Mouse (Mus musculus) MEL (cell line): ENCODE measurements around the gene Slco6c1. TPM values are rescaled to one million over a fixed set of nuclear protein-coding genes. Genes with fewer than 3 reads are reported as not detected.

Experiments
- DNase-seq: peaks from one replicate; pipeline ENCODE4 v3.0.0; 2011; ENCODE audit warnings: low read depth, low spot score
- H3K27ac ChIP-seq: 2 replicates; pipeline ENCODE4 v1.5.1; 2012; ENCODE audit warnings: low read depth, mild to moderate bottlenecking, control low read depth, low read length, moderate library complexity; ENCODE audit not compliant: control insufficient read depth
- H3K27me3 ChIP-seq, 2 experiments: fragments of 150-350 bp in 1 of 2; sonication (generic) in 1 of 2; 2 replicates each; pipeline ENCODE4 v1.6.1; 2012; ENCODE audit warnings: low read length in 2 of 2, mild to moderate bottlenecking in 2 of 2, improper control_type of control experiment in 1 of 2, moderate library complexity in 1 of 2; ENCODE audit not compliant: insufficient read depth in 2 of 2, control insufficient read depth in 1 of 2
- H3K36me3 ChIP-seq, 2 experiments: 2 replicates each; pipeline ENCODE4 v1.6.1; 2012 to 2014; ENCODE audit warnings: low read length in 2 of 2, improper control_type of control experiment in 1 of 2, inconsistent platforms in 1 of 2, mild to moderate bottlenecking in 1 of 2; ENCODE audit not compliant: insufficient read depth in 2 of 2, control insufficient read depth in 1 of 2
- H3K4me1 ChIP-seq, 2 experiments: fragments of 150-350 bp in 1 of 2; sonication (generic) in 1 of 2; 2 replicates each; pipeline ENCODE4 v1.6.1; 2012; ENCODE audit warnings: low read length in 2 of 2, improper control_type of control experiment in 1 of 2, mild to moderate bottlenecking in 1 of 2; ENCODE audit not compliant: insufficient read depth in 2 of 2, control insufficient read depth in 1 of 2
- H3K4me3 ChIP-seq, 2 experiments: fragments of 150-350 bp in 1 of 2; sonication (generic) in 1 of 2; 2 replicates each; pipeline ENCODE4 v1.5.1; 2012; ENCODE audit warnings: low read depth in 2 of 2, low read length in 2 of 2, mild to moderate bottlenecking in 2 of 2, moderate library complexity in 2 of 2, control low read depth in 1 of 2, improper control_type of control experiment in 1 of 2; ENCODE audit not compliant: control insufficient read depth in 1 of 2, insufficient read depth in 1 of 2
- H3K79me2 ChIP-seq: 2 replicates; pipeline ENCODE4 v1.6.1; 2012; ENCODE audit warnings: mild to moderate bottlenecking, low read length, moderate library complexity; ENCODE audit not compliant: control insufficient read depth, poor library complexity, insufficient read depth
- H3K9ac ChIP-seq: 2 replicates; pipeline ENCODE4 v1.6.1; 2012; ENCODE audit warnings: low read depth, mild to moderate bottlenecking, control low read depth, low read length, moderate library complexity; ENCODE audit not compliant: control insufficient read depth, poor library complexity, severe bottlenecking
- H3K9me3 ChIP-seq: fragments of 150-350 bp; sonication (generic); replicated peaks from 2 replicates; pipeline ENCODE4 v1.6.1; 2012; ENCODE audit warnings: mild to moderate bottlenecking, low read length, improper control_type of control experiment, moderate library complexity; ENCODE audit not compliant: insufficient read depth
- CHD1 ChIP-seq: IDR thresholded peaks from 2 replicates; pipeline ENCODE4 v1.6.1; 2012; ENCODE audit warnings: low read depth, mild to moderate bottlenecking, inconsistent platforms, low read length, improper control_type of control experiment
- CHD2 ChIP-seq: IDR thresholded peaks from 2 replicates; pipeline ENCODE4 v1.6.1; 2011; ENCODE audit warnings: low read length, improper control_type of control experiment
- CTCF ChIP-seq, 3 experiments: IDR thresholded peaks in 2 of 3; conservative IDR thresholded peaks in 1 of 3; 2 replicates each; pipeline ENCODE4 v1.5.1; 2011 to 2012; ENCODE audit warnings: low read length in 3 of 3, low read depth in 2 of 3, mild to moderate bottlenecking in 2 of 3, improper control_type of control experiment in 1 of 3, inconsistent platforms in 1 of 3, mixed read lengths in 1 of 3, moderate library complexity in 1 of 3; ENCODE audit not compliant: control insufficient read depth in 1 of 3, insufficient read depth in 1 of 3, poor library complexity in 1 of 3, severe bottlenecking in 1 of 3
- E2F4 ChIP-seq: IDR thresholded peaks from 2 replicates; pipeline ENCODE4 v1.6.1; 2011; ENCODE audit warnings: low read depth, low read length, improper control_type of control experiment, borderline replicate concordance
- ELF1 ChIP-seq: IDR thresholded peaks from 2 replicates; pipeline ENCODE4 v1.6.1; 2014; ENCODE audit warnings: low read depth, mild to moderate bottlenecking, inconsistent platforms, low read length, improper control_type of control experiment, moderate library complexity
- GABPA ChIP-seq: IDR thresholded peaks from 2 replicates; pipeline ENCODE4 v1.6.1; 2012; ENCODE audit warnings: low read depth, mild to moderate bottlenecking, inconsistent platforms, low read length, improper control_type of control experiment, moderate library complexity
- GATA1 ChIP-seq: IDR thresholded peaks from 2 replicates; pipeline ENCODE4 v1.6.1; 2011; ENCODE audit warnings: low read depth, low read length, improper control_type of control experiment
- JUND ChIP-seq: IDR thresholded peaks from 2 replicates; pipeline ENCODE4 v1.6.1; 2011; ENCODE audit warnings: low read depth, mild to moderate bottlenecking, improper control_type of control experiment, low read length
- MAFK ChIP-seq: IDR thresholded peaks from 2 replicates; pipeline ENCODE4 v1.6.1; 2011; ENCODE audit warnings: low read depth, mild to moderate bottlenecking, low read length, improper control_type of control experiment, borderline replicate concordance
- MAZ ChIP-seq: IDR thresholded peaks from 2 replicates; pipeline ENCODE4 v1.6.1; 2012; ENCODE audit warnings: low read depth, mild to moderate bottlenecking, inconsistent platforms, low read length, improper control_type of control experiment
- MEF2A ChIP-seq: IDR thresholded peaks from 2 replicates; pipeline ENCODE4 v1.6.1; 2014; ENCODE audit warnings: low read depth, mild to moderate bottlenecking, inconsistent platforms, low read length, improper control_type of control experiment; ENCODE audit not compliant: poor library complexity, insufficient replicate concordance, severe bottlenecking; ENCODE audit errors: extremely low read depth
- MXI1 ChIP-seq: IDR thresholded peaks from 2 replicates; pipeline ENCODE4 v1.6.1; 2011; ENCODE audit warnings: mild to moderate bottlenecking, low read depth, low read length, improper control_type of control experiment
- MYC ChIP-seq: IDR thresholded peaks from 2 replicates; pipeline ENCODE4 v1.6.1; 2011; ENCODE audit warnings: low read depth, mild to moderate bottlenecking, low read length, improper control_type of control experiment, moderate library complexity
- NELFE ChIP-seq: IDR thresholded peaks from 2 replicates; pipeline ENCODE4 v1.6.1; 2011; ENCODE audit warnings: low read depth, low read length, improper control_type of control experiment
- POLR2A ChIP-seq, 2 experiments: IDR thresholded peaks; 2 replicates each; pipeline ENCODE4 v1.6.1; 2011 to 2012; ENCODE audit warnings: low read length in 2 of 2, mild to moderate bottlenecking in 2 of 2, control low read depth in 1 of 2, improper control_type of control experiment in 1 of 2, low read depth in 1 of 2, moderate library complexity in 1 of 2; ENCODE audit not compliant: control insufficient read depth in 1 of 2, insufficient read depth in 1 of 2, poor library complexity in 1 of 2
- RAD21 ChIP-seq: IDR thresholded peaks from 2 replicates; pipeline ENCODE4 v1.6.1; 2011; ENCODE audit warnings: mild to moderate bottlenecking, low read depth, low read length, improper control_type of control experiment
- RCOR1 ChIP-seq: IDR thresholded peaks from 2 replicates; pipeline ENCODE4 v1.6.1; 2012; ENCODE audit warnings: low read depth, mild to moderate bottlenecking, inconsistent platforms, low read length, improper control_type of control experiment
- SMC3 ChIP-seq: IDR thresholded peaks from 2 replicates; pipeline ENCODE4 v1.6.1; 2011; ENCODE audit warnings: low read depth, low read length, improper control_type of control experiment
- TAL1 ChIP-seq: IDR thresholded peaks from 2 replicates; pipeline ENCODE4 v1.6.1; 2012; ENCODE audit warnings: mild to moderate bottlenecking, inconsistent platforms, low read length, moderate library complexity, mixed read lengths
- TCF12 ChIP-seq: IDR thresholded peaks from 2 replicates; pipeline ENCODE4 v1.6.1; 2014; ENCODE audit warnings: low read depth, mild to moderate bottlenecking, inconsistent platforms, low read length, improper control_type of control experiment, moderate library complexity
- USF1 ChIP-seq: IDR thresholded peaks from 2 replicates; pipeline ENCODE4 v1.6.1; 2014; ENCODE audit warnings: low read depth, mild to moderate bottlenecking, inconsistent platforms, low read length, improper control_type of control experiment, moderate library complexity
- ZC3H11A ChIP-seq: IDR thresholded peaks from 2 replicates; pipeline ENCODE4 v1.6.1; 2012; ENCODE audit warnings: low read depth, mild to moderate bottlenecking, inconsistent platforms, low read length, improper control_type of control experiment
- ZKSCAN1 ChIP-seq: IDR thresholded peaks from 2 replicates; pipeline ENCODE4 v1.6.1; 2012; ENCODE audit warnings: low read depth, mild to moderate bottlenecking, inconsistent platforms, low read length, improper control_type of control experiment, moderate library complexity
- polyA plus RNA-seq, 2 experiments: library from polyadenylated mRNA; stranded (reverse) in 1 of 2; unstranded in 1 of 2; fragments of >175 nt in 1 of 2; fragments of >200 nt in 1 of 2; gene quantifications; 2 replicates each; pipeline versions ENCODE4 v1.2.1 to v1.2.4; 2012; ENCODE audit warnings: low replicate concordance in 2 of 2, low read depth in 1 of 2; ENCODE audit not compliant: insufficient read length in 2 of 2, insufficient read depth in 1 of 2, missing spikeins in 1 of 2
- total RNA-seq: library from RNA; depleted of rRNA; stranded (reverse); fragments of 300-350 nt; gene quantifications from 2 replicates; pipeline ENCODE4 v1.2.3, GENCODE M21; 2012; rRNA removed

The Slco6c1 gene
- total RNA-seq (not detected in 2 replicates), polyA plus RNA-seq (not detected)

GRCm38 (mm10) chr1:97128201-97128600 lies at the start of gene Slco6c1:
Gene Slco6c1 (minus strand): TSS chr1:97128301.
- TF ChIP-seq GABPA (no peak), CHD1 (no peak), MXI1 (no peak), CHD2 (no peak), MYC (no peak), NELFE (no peak)
- H3K27ac ChIP-seq = no peak within 1 kb of the TSS
- H3K79me2 ChIP-seq = no peaks in the 10 kb centered on the region
- H3K9ac ChIP-seq = no peak within 1 kb of the TSS
- DNase-seq = no peak
- H3K4me3 ChIP-seq = no peak within 1 kb of the TSS
- H3K36me3 ChIP-seq = no peaks in the 10 kb centered on the region
- H3K4me1 ChIP-seq = no peaks in the 10 kb centered on the region
- no peaks in the 10 kb centered on the region for H3K9me3 ChIP-seq
- H3K27me3 ChIP-seq = no peaks in the 10 kb centered on the region

GRCm38 (mm10) chr1:97038982-97039381 lies 89.1 kb downstream of the Slco6c1 start:
- TF ChIP-seq RCOR1 = no peak
- no peak for TF ChIP-seq MEF2A
- TF ChIP-seq ZKSCAN1 = no peak
- no peak for TF ChIP-seq USF1
- TF ChIP-seq ZC3H11A = no peak
- no peak for TF ChIP-seq E2F4
- no peak for TF ChIP-seq POLR2A (IDR thresholded peaks at IDR 0.05; ENCODE audit: control insufficient read depth in 1 of 2, insufficient read depth in 1 of 2, low read depth in 1 of 2, low read length in 2 of 2, poor library complexity in 1 of 2)
- TF ChIP-seq TCF12 = no peak
- no peak for DNase-seq
- H3K27me3 ChIP-seq = no peaks in the 10 kb centered on the region
- H3K4me3 ChIP-seq = no peak overlapping the region
- no peaks in the 10 kb centered on the region for H3K79me2 ChIP-seq
- H3K4me1 ChIP-seq = peaks cover 0 to 6% of the 10 kb centered on the region in 2 experiments; a peak in 2 of 4 replicates
- H3K9ac ChIP-seq = no peak overlapping the region
- no peaks in the 10 kb centered on the region for H3K9me3 ChIP-seq
- no peak overlapping the region for H3K27ac ChIP-seq
- peaks cover 0 to 3% of the 10 kb centered on the region in 2 experiments; a peak in 1 of 4 replicates for H3K36me3 ChIP-seq

GRCm38 (mm10) chr1:97038548-97038947 lies 89.6 kb downstream of the Slco6c1 start:
- TF ChIP-seq MYC = no peak
- TF ChIP-seq MAFK = 0 out of 2 replicates have a peak, but pooled peaks have one; percentile 53
- TF ChIP-seq SMC3 = peak; percentile 91
- TF ChIP-seq ZC3H11A = peak; percentile 87
- TF ChIP-seq MAZ = no peak
- TF ChIP-seq CTCF (IDR thresholded peaks at IDR 0.05 in 2 of 3, conservative IDR thresholded peaks at IDR 0.05 in 1 of 3; ENCODE audit: control insufficient read depth in 1 of 3, insufficient read depth in 1 of 3, low read depth in 2 of 3, low read length in 3 of 3, poor library complexity in 1 of 3, severe bottlenecking in 1 of 3) = peak; percentile 43 to 93 (median 47)
- no peak for TF ChIP-seq GATA1
- TF ChIP-seq ELF1 = no peak
- TF ChIP-seq JUND = peak; percentile 87
- TF ChIP-seq RCOR1 = no peak
- TF ChIP-seq TAL1 = no peak
- TF ChIP-seq RAD21 = peak; percentile 89
- H3K27ac ChIP-seq = no peak overlapping the region
- DNase-seq = peak; percentile 76

More at GRCm38 (mm10) chr1:97038548-97038947, 89.6 kb downstream of the Slco6c1 start:
- Histone ChIP-seq H3K4me1 (peaks cover 0 to 6% of the 10 kb centered on the region in 2 experiments; a peak in 2 of 4 replicates), H3K27me3 (no peaks in the 10 kb centered on the region), H3K36me3 (peaks cover 0 to 3% of the 10 kb centered on the region in 2 experiments; a peak in 1 of 4 replicates), H3K4me3 (no peak overlapping the region), H3K9ac (no peak overlapping the region), H3K79me2 (no peaks in the 10 kb centered on the region), H3K9me3 (no peaks in the 10 kb centered on the region)
